Mouse (Mus musculus): ENCODE data around the gene Prkce.

DNA sequence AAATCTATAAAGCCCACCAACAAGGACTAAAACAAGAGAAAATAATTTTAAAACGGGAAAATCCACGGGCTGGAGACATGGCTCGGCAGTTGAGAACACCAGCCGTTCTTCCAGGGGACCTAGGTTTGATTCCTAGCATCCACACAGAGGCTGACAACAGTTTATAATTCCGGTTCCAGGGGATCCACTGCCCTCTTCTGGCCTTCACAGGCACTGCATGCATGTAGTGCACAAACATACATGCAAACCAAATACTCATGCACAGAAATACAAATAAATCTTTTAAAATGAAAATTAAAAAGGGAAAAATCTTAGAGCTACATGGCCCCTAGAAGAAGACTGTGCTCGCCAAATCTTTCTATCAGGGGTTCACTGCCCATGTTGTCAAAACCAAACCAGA lies 87.4 kb downstream of the Prkce start:
- peak; percentile 58 for TF ChIP-seq CTCF (IDR thresholded peaks at IDR 0.05)
- no peak for TF ChIP-seq POLR2A (IDR thresholded peaks at IDR 0.05; ENCODE audit: insufficient read depth, low read depth, low read length)
- no peak for TF ChIP-seq EP300 (IDR thresholded peaks at IDR 0.05; ENCODE audit: insufficient read depth, low read depth, low read length)
